Mouse (Mus musculus): ENCODE measurements at regions not wholly inside any gene's neighbourhood (a gene's known extent, or its start where the extent isn't known, plus 50 kb on each side); places are given as distances from the start of the nearest gene placed in this dataset.

- no peaks in the 10 kb centered on the region for H3K36me3 ChIP-seq (replicated peaks; ENCODE audit: low read length)
- H3K9me3 ChIP-seq = peaks cover 23% of the 10 kb centered on the region
- no peak overlapping the region for H3K4me3 ChIP-seq (replicated peaks)
- peaks cover 13% of the 10 kb centered on the region for H3K27me3 ChIP-seq (replicated peaks)
- no peaks in the 10 kb centered on the region for H3K4me1 ChIP-seq
- no peak for TF ChIP-seq FLI1 (IDR thresholded peaks at IDR 0.05; ENCODE audit: low read length)
- no peak for TF ChIP-seq GATA1 (IDR thresholded peaks at IDR 0.05; ENCODE audit: borderline replicate concordance, low read length)
These were observed 162.1 kb downstream of the Cdca7 start for GRCm38 (mm10) chr2:72637881-72638620.

DNA sequence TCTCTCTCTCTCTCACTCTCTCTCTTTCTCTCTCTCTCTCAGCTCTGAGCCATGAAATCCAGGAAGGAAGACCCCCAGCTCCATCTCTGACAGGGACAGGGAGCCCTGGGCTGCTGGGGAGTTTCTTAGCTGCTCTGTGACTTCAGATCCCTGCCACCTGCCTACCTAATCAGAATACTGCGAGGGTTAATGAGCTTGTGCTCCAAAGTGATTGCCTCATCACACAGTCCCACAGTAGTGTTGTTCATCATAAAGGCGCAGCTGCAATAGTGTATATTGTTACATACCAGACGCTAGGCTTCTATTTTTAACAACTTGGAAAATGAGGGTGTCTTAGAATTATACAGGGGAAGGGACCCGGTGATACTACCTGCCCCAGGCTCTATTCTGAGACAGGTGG is 163.1 kb downstream of the Cdca7 start:
- Histone ChIP-seq H3K27me3 (replicated peaks) (peaks cover 14% of the 10 kb centered on the region), H3K4me1 (no peaks in the 10 kb centered on the region), H3K9me3 (peaks cover 22% of the 10 kb centered on the region), H3K36me3 (replicated peaks; ENCODE audit: low read length) (no peaks in the 10 kb centered on the region), H3K4me3 (replicated peaks) (no peak overlapping the region)
- no peak for TF ChIP-seq FLI1 (IDR thresholded peaks at IDR 0.05; ENCODE audit: low read length)
- TF ChIP-seq GATA1 (IDR thresholded peaks at IDR 0.05; ENCODE audit: borderline replicate concordance, low read length) = no peak

GRCm38 (mm10) chr2:72641228-72641627 is 165.3 kb downstream of the Cdca7 start:
- H3K27me3 ChIP-seq (replicated peaks) = peaks cover 13% of the 10 kb centered on the region
- peaks cover 16% of the 10 kb centered on the region for H3K9me3 ChIP-seq
- no peak overlapping the region for H3K4me3 ChIP-seq (replicated peaks)
- no peaks in the 10 kb centered on the region for H3K4me1 ChIP-seq
- TF ChIP-seq GATA1 (IDR thresholded peaks at IDR 0.05; ENCODE audit: borderline replicate concordance, low read length) (no peak), FLI1 (IDR thresholded peaks at IDR 0.05; ENCODE audit: low read length) (no peak)
- H3K36me3 ChIP-seq (replicated peaks; ENCODE audit: low read length) = no peaks in the 10 kb centered on the region

- TF ChIP-seq FLI1 (IDR thresholded peaks at IDR 0.05; ENCODE audit: low read length) = no peak
- TF ChIP-seq GATA1 (IDR thresholded peaks at IDR 0.05; ENCODE audit: borderline replicate concordance, low read length) = no peak
- Histone ChIP-seq H3K27me3 (replicated peaks) (peaks cover 14% of the 10 kb centered on the region), H3K9me3 (peaks cover 16% of the 10 kb centered on the region), H3K4me1 (no peaks in the 10 kb centered on the region; the same call in 1 of the 2 replicates), H3K4me3 (replicated peaks) (no peak overlapping the region), H3K36me3 (replicated peaks; ENCODE audit: low read length) (no peaks in the 10 kb centered on the region)
These were observed 168.3 kb downstream of the Cdca7 start for GRCm38 (mm10) chr2:72644151-72644843.

DNA sequence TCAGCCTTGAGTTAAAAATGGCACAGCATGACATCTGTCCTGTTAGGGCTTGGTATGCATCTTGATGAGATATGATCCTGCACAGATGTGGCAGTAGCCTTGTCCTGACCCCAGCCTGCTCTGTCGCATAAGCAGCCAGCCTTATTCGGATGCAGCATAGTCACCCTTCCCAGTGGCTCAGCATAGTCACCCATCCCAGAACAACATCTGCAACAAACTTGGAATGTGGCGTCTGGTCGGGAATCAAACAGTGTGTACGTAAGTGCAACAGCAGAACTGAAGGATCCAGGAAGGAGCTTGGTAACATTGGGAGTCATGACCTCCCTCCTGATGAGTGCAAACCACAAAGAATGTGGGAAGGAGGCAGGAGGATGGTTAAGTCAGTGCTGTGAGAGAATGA is 171.7 kb downstream of the Cdca7 start:
- H3K4me1 ChIP-seq = no peaks in the 10 kb centered on the region; the same call in 1 of the 2 replicates
- no peaks in the 10 kb centered on the region for H3K36me3 ChIP-seq (replicated peaks; ENCODE audit: low read length)
- H3K27me3 ChIP-seq (replicated peaks) = peaks cover 12% of the 10 kb centered on the region
- TF ChIP-seq GATA1 (IDR thresholded peaks at IDR 0.05; ENCODE audit: borderline replicate concordance, low read length) (no peak), FLI1 (IDR thresholded peaks at IDR 0.05; ENCODE audit: low read length) (no peak)
- no peak overlapping the region for H3K4me3 ChIP-seq (replicated peaks)
- H3K9me3 ChIP-seq = peaks cover 3% of the 10 kb centered on the region

- Histone ChIP-seq H3K4me1 (no peaks in the 10 kb centered on the region; the same call in 1 of the 2 replicates), H3K36me3 (replicated peaks; ENCODE audit: low read length) (no peaks in the 10 kb centered on the region)
These were observed 172.3 kb downstream of the Cdca7 start for GRCm38 (mm10) chr2:72648294-72648693.

GRCm38 (mm10) chr2:72655864-72656263 is 179.9 kb downstream of the Cdca7 start:
- Histone ChIP-seq H3K27me3 (replicated peaks) (peaks cover 10% of the 10 kb centered on the region), H3K4me1 (no peaks in the 10 kb centered on the region), H3K4me3 (replicated peaks) (no peak overlapping the region), H3K36me3 (replicated peaks; ENCODE audit: low read length) (no peaks in the 10 kb centered on the region), H3K9me3 (no peaks in the 10 kb centered on the region)
- no peak for TF ChIP-seq GATA1 (IDR thresholded peaks at IDR 0.05; ENCODE audit: borderline replicate concordance, low read length)
- no peak for TF ChIP-seq FLI1 (IDR thresholded peaks at IDR 0.05; ENCODE audit: low read length)

More at GRCm38 (mm10) chr2:72648294-72648693, 172.3 kb downstream of the Cdca7 start:
- TF ChIP-seq FLI1 (IDR thresholded peaks at IDR 0.05; ENCODE audit: low read length) (no peak), GATA1 (IDR thresholded peaks at IDR 0.05; ENCODE audit: borderline replicate concordance, low read length) (no peak)
- Histone ChIP-seq H3K27me3 (replicated peaks) (peaks cover 9% of the 10 kb centered on the region), H3K9me3 (no peaks in the 10 kb centered on the region), H3K4me3 (replicated peaks) (no peak overlapping the region)

GRCm38 (mm10) chr2:72657101-72657920 is 181.4 kb downstream of the Cdca7 start:
- peaks cover 9% of the 10 kb centered on the region; the same call in 1 of the 2 replicates for H3K9me3 ChIP-seq
- peaks cover 8% of the 10 kb centered on the region for H3K27me3 ChIP-seq (replicated peaks)
- H3K36me3 ChIP-seq (replicated peaks; ENCODE audit: low read length) = no peaks in the 10 kb centered on the region
- no peak overlapping the region for H3K4me3 ChIP-seq (replicated peaks)
- TF ChIP-seq FLI1 (IDR thresholded peaks at IDR 0.05; ENCODE audit: low read length) (no peak), GATA1 (IDR thresholded peaks at IDR 0.05; ENCODE audit: borderline replicate concordance, low read length) (no peak)
- H3K4me1 ChIP-seq = no peaks in the 10 kb centered on the region

DNA sequence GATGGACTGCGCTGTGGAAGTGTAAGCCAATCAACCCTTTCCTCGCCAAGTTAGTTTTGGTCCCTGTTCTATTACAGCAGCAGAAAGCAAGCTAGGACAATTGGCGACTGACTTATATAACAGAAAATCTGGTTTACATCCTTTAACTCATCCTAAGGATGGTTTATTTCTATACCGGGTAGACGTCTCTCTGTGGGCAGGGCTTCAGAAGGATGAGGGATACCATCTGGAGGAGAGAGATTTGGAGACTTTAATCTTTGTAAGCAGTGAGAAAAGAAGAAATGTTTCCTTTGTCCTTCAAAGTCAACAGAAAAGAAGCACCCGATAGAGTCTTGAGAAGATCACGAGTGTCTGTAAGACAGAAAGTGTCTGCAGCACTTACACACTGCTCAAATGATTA is 186.4 kb downstream of the Cdca7 start:
- Histone ChIP-seq H3K4me1 (no peaks in the 10 kb centered on the region), H3K27me3 (replicated peaks) (peaks cover 4% of the 10 kb centered on the region), H3K36me3 (replicated peaks; ENCODE audit: low read length) (no peaks in the 10 kb centered on the region), H3K9me3 (peaks cover 9% of the 10 kb centered on the region), H3K4me3 (replicated peaks) (no peak overlapping the region)
- no peak for TF ChIP-seq GATA1 (IDR thresholded peaks at IDR 0.05; ENCODE audit: borderline replicate concordance, low read length)
- TF ChIP-seq FLI1 (IDR thresholded peaks at IDR 0.05; ENCODE audit: low read length) = no peak
